Mouse (Mus musculus) embryo, embryonic 11 days (tissue): ENCODE data around the gene Rars2.

Source experiments
- DNase-seq: peaks from one replicate; pipeline ENCODE4 v3.0.0-alpha.2; 2015

The Rars2 gene

DNA sequence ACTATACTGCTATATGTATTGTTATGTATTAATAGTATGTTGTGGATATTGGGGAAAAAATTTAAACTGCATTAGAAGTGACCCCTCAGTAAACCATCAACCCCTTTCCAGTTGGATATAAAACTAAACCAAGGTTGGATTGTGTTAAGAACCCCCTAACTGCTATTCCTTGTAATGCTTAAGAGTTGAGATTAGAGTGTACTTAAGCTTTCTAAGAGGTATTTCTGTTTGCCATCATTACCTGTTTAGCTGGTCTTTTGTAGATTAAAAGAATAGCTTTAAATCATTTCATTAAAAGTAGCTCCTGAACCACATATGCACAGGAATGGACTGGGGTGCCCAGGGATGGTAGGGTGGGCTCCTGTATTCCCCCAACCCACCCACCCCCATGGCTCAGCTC, 30.0 kb downstream of the Rars2 start:
- DNase-seq = no peak

DNA sequence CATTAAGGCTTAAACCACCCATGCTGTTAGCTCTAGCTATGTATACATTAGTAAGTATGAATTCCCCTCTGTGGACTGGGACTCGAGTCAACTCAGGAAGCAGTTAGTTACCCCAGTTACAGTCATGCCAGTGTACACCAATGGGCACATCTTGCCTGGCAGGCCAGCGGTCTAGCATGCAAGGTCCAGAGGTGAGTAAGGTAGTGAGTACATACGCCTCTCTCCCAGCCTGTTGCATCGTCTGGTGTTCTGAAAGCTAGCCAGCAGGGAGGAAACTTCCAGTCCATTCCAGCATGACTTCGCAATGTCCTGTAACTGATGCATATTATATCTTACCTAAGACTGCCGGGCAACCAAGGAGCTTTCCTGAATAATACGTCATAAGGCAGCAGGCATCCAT, 38.4 kb downstream of the Rars2 start:
- DNase-seq = no peak

DNA sequence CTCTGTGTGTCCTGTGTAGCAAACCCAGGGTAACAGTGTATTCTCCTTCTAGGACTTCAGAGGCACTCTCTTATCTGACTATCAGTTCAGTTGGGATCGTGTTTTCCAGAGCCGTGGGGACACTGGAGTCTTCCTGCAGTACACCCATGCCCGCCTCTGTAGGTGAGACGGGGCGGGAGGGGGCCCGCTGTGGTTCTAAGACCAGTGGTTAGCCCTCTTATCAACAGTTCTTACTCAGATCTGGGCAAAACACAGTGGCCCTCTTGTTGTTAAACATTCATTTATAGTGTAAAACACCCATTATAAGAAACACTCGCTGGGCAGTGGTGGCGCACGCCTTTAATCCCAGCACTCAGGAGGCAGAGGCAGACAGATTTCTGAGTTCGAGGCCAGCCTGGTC, 41.3 kb downstream of the Rars2 start:
- no peak for DNase-seq

DNA sequence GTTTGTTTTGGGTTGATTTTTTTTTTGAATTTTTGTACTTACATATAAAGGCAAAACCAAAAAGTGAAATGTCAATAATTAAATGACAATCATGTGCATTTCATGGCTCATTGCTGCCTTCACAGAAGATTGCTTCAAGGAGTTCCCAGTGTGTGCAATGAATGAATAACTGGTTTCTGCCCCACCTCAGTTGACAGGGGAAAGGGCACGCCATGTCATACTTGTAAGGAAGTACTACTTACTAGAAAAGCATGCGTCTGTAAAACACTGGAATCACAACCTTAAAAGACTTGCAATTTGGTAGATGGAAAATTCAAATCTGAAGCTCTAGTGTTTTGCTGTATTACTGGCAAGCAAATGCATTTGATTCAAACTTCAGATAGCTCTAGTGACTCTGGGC, 44.3 kb downstream of the Rars2 start:
- DNase-seq = no peak

DNA sequence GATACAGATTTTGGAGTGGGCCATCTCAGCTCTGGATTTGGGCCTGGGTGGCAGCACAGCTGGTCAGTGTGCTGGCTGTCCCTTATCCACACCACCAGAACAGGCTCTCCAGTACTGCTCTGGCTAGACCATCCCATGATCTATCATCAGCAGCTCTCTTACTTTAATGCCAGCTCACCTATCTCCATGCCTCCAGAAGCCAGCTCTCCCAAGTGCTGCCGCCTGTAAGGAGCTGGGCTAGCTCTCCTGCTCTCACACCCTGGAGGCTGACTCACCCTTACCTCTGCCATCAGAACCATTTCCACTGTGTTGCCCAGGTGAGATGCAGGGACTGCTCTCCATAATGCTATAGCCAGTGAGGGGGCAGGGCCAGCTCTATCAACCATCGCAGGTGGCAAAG, 46.8 kb downstream of the Rars2 start:
- no peak for DNase-seq

DNA sequence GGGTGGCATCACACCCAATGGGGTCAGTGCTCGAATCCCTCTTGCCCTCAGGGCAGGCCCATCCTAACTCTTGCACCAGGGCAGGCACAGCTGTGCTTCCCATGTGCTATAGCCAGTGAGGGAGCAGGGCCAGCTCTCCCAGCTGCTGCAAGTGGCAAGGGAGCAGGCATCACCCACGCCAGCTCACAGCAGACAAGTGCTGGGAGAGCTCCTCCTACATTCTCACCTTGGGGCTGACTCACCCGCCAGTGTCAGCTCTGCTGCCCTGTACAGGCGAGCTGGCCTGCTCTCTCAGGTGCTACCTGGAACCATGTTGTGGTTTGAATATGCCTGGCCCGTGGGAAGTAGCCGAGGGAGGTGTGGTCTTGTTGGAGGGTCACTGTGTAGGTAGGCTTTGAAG, 47.2 kb downstream of the Rars2 start:
- DNase-seq = no peak

DNA sequence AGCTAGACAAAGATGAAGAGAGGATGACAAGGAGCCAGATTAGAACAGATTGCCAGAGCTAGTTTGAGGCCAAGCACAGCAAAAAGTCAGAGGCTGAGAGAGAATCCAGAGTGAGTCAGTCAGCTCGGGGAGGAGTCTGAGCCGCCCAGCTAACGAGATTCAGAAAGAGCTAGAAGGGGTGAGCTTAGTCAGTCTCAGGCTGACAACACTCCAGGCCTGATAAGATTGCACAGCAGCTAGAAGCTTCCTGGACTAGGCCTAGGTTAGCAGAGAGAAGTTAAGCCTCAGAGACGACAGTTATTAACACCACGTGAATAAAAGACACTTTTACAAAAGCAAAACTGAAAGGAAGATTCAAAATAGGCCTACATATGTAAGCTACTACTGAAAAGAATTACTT, 53.2 kb downstream of the Rars2 start:
- DNase-seq = no peak

DNA sequence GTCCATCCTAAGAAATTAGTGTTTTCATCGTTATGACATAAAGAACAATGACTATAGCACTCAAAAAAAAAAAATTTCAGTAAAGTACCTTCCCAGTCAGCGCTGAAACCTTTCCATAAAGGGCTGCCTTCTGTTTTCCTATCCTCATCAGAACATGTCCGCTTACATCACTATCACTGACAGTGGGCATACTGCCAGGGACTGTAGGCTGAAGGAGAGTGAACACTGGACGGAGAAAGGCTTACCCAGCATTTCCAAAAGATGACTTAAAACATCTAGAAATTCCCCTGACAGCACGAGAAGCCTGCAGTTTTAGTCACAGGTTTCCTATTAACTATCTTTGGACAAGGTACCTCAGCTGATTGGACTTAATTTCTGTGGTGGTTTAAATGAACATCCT, 59.0 kb downstream of the Rars2 start:
- no peak for DNase-seq

DNA sequence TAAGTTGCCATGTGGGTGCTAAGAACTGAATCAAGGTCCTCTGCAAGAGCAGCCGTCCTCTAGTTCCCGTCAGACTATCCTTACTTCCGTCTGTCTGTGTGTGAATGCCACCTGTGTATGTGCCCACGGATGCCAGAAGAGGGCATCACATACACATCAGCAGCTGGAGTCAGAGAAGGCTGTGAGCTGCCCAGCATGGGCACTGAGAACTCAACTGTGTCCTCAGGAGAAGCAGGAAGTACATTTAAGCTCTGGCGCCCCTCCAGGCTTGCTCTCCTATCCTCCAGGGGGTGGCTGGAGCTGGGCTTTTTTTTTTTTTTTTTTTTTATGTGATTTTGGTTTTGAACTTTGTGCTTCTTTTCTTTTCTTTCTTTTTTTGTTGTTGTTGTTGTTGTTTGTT, 65.8 kb downstream of the Rars2 start:
- DNase-seq = no peak

DNA sequence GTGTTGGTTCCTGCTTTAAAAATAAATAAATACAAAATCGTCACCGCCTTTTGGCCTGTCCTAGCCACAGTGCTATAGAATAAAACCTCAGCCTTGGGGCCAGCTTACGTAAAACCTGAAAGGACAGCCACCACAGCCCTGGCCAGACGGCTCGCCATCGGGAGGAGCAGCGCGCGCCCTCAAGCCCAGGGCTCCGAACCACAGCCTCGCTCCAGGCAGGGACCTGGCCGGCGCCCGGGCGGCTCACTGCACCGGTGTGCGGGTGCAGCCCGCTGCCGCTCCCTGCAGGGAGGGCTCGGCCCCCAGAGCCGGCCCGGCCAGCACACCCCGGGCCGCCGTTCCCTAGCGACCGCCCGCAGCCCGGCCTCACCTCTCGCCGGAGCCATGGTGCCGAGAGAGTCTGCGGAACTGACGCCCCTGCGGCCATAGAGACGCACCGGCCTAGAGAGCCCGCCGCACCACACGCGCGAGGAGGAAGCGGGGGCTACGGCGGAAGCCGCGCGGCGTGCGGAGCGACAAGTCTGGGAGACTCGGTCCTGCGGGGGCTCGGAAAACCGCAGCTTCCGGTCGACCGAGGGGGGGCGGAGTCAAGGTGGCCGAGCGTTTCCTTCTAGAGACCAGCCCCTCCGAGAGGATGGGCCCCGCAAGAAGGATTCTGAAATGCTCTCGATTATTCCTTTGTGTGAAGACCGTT, 72.3 kb downstream of the Rars2 start, which contains the start of gene Slc35a1:
Slc35a1 (minus strand) TSS at position 565 of the 694 bp plus-strand sequence.
- peak; percentile 95 for DNase-seq

DNA sequence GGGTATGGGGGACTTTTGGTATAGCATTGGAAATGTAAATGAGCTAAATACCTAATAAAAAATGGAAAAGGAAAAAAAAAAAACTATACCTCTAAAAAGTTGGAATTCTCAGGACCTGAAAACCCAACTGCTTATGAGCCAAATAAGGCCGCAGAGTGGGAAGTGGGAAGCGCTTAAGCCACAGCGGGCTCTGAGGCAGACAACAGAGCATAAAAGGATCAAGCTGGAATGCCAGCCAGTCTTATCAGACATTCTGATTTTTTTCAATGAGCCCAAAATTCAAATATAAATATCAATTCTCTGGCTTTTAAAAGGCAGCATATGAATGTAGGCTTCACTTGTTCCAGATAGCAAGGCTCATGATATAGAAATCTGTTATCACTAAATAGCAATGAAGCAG, 73.3 kb downstream of the Rars2 start:
- peak; percentile 13 for DNase-seq

DNA sequence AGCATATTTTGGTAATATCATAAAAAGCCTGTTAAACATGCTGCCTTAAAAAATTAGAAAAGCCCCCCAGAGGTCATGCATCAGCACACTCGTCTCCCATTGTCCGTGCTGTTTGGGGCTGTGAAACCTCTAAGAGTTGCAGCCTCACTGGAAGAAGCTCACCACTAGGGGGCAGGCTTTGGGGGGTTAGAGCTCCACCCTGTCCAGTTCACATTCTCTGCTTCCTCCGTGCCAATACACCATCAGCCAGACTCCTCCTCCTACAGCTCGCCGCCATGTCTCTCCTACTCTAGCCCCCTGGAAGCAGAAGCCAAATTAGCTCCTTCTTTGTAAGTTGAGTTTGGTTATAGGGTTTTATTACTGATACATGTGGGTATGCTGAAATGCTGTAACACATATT, 86.8 kb downstream of the Rars2 start:
- peak; percentile 76 for DNase-seq

DNA sequence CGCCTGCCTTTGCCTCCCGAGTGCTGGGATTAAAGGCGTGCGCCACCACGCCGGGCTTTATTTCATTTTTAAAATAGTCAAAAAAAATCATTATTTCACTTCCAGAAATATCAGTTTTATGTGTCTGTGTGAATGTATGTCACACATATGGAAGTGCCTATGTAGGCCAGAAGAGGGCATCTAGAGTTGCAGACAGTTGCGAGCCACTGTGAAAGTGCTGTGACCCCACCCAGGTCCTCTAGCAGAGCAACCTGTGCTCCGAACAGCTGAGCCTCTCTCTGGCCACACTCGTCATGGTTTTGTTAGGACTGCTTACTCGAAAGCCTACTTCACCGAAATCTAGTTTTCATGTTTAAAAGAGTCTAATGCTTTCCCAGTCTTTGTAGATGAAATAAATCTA, 87.5 kb downstream of the Rars2 start:
- DNase-seq = no peak

DNA sequence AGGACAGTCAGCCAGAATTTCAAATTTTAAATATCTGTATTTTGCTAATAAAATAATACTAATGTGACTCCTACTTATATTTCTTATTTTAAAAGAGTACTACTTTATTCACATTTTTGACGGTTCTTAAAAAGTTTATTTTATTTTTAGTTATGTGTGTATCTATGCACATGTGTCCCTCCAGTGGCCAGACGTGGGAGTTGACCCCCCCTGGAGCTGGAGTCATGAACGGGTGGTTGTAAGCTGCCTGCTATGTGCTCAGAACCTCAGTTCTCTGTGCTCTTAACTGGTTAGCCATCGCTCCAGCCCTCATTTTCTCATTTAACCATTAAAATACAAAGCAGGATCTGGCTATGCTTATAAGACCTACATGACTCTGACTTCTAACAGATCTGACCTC, 88.3 kb downstream of the Rars2 start:
- DNase-seq = no peak

DNA sequence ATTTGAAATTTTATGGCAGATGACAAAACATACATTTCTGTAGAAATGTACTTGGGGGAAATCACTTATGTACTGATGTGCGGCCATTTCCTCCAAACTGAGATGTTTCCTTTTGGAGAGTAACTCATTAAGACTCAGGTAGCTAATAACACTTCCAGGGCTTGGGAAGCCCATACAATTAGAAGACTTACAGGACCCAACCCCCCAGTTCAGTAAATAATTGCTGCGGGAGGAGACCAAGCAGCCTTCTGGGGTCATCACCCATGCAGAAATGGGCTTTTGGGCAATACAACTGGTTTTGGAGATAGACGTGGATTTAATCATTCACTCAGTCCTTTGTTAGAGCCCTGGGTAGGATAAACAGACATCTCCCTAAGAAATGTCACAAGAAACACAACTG, 92.5 kb downstream of the Rars2 start:
- no peak for DNase-seq

DNA sequence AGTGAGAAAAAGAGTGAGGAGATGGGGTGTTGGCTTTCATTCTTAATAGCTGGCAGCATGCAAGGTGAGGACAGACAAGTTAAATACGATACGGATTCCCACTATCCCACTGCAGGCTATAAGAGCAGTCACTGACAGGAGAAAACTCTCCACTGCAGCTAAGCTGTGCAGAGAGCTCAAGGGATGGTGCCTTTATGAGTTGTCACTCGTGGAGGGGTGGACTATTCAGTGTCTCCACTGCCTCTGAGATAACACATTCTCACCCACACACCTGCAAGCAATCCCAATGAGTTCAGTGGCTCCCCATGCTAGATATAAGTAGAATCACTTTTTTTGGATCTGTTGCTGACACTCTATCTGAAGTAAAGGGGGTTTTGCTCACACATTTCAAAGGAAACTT, 93.4 kb downstream of the Rars2 start:
- no peak for DNase-seq
